Mouse (Mus musculus): ENCODE measurements around the gene Hsd17b12. TPM values are rescaled to one million over a fixed set of nuclear protein-coding genes. Genes with fewer than 3 reads are reported as not detected.
A peak's percentile ranks its signal among the peaks of the same experiment; 100 is the strongest.

The Hsd17b12 gene
- polyA plus RNA-seq, 1 experiment from 2014 or later, result 150 TPM

DNA sequence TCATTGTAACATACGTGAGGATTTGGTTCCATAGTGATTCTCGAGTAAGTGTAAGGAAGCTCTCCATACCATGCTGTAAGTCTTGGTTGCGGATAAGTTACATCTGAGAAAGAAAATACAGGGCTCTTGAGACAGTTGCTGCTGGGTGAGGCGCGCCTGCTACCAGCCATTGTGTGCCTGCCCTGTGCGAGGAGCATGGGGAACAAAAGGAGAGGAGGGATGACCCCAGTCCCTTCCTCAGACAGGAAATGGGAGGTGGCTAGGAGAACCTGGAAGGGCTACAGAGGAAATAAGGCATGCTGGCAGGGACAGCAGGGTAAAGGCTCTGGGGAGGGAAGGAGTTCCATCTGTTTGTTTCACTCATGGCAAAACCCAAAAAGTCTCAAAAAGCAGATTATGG lies 156.4 kb downstream of the Hsd17b12 start:
- H3K9me3 ChIP-seq (replicated peaks; ENCODE audit: control insufficient read depth, low read length, poor library complexity, severe bottlenecking), result no peaks in the 10 kb centered on the region
- no peak overlapping the region for H3K27ac ChIP-seq (ENCODE audit: low read length)
- H3K36me3 ChIP-seq (ENCODE audit: control insufficient read depth, insufficient read depth, low read length), result peaks cover 41% of the 10 kb centered on the region
- no peak for ATAC-seq
- no peak overlapping the region for H3K9ac ChIP-seq (ENCODE audit: low read depth, low read length)
- 89% methylated on average over 6 of the region's 6 CpGs for WGBS
- H3K4me1 ChIP-seq (ENCODE audit: control insufficient read depth, insufficient read depth, low read length), result no peaks in the 10 kb centered on the region
- no peaks in the 10 kb centered on the region for H3K27me3 ChIP-seq (ENCODE audit: control insufficient read depth, insufficient read depth, low read depth, low read length)
- H3K4me2 ChIP-seq (ENCODE audit: low read length), result no peak overlapping the region
- no peak overlapping the region for H3K4me3 ChIP-seq (ENCODE audit: low read depth, low read length)

- H3K36me3 ChIP-seq (ENCODE audit: control insufficient read depth, insufficient read depth, low read length), result peaks cover 42% of the 10 kb centered on the region
These were observed 161.5 kb downstream of the Hsd17b12 start, which contains the start of gene Gm27027 for GRCm38 (mm10) chr2:93996254-93996653. Gene Gm27027, minus strand, starts transcription at chr2:93996354.

GRCm38 (mm10) chr2:93992810-93993209 lies 165.0 kb downstream of the Hsd17b12 start:
- WGBS, result 40% methylated on average over 3 of the region's 3 CpGs
- Histone ChIP-seq H3K4me1 (ENCODE audit: control insufficient read depth, insufficient read depth, low read length) (peaks cover 19% of the 10 kb centered on the region), H3K4me3 (ENCODE audit: low read depth, low read length) (no peak overlapping the region), H3K4me2 (ENCODE audit: low read length) (peak overlapping the region; percentile 10; the same call in 1 of the 2 replicates), H3K36me3 (ENCODE audit: control insufficient read depth, insufficient read depth, low read length) (peaks cover 27% of the 10 kb centered on the region), H3K9ac (ENCODE audit: low read depth, low read length) (0 out of 2 replicates have a peak overlapping the region, but pooled peaks have one; percentile 4), H3K27me3 (ENCODE audit: control insufficient read depth, insufficient read depth, low read depth, low read length) (no peaks in the 10 kb centered on the region), H3K9me3 (replicated peaks; ENCODE audit: control insufficient read depth, low read length, poor library complexity, severe bottlenecking) (no peaks in the 10 kb centered on the region), H3K27ac (ENCODE audit: low read length) (peak overlapping the region; percentile 67)
- ATAC-seq, result peak; percentile 76; the same call in 1 of the 2 replicates

More at GRCm38 (mm10) chr2:93996254-93996653, 161.5 kb downstream of the Hsd17b12 start, which contains the start of gene Gm27027:
- 91% methylated on average over 6 of the region's 6 CpGs for WGBS
- H3K9me3 ChIP-seq (replicated peaks; ENCODE audit: control insufficient read depth, low read length, poor library complexity, severe bottlenecking), result no peaks in the 10 kb centered on the region
- peaks cover 19% of the 10 kb centered on the region for H3K4me1 ChIP-seq (ENCODE audit: control insufficient read depth, insufficient read depth, low read length)
- ATAC-seq, result no peak
- no peak within 1 kb of the TSS for H3K4me2 ChIP-seq (ENCODE audit: low read length)
- H3K27me3 ChIP-seq (ENCODE audit: control insufficient read depth, insufficient read depth, low read depth, low read length), result no peaks in the 10 kb centered on the region
- H3K27ac ChIP-seq (ENCODE audit: low read length), result no peak within 1 kb of the TSS
- H3K4me3 ChIP-seq (ENCODE audit: low read depth, low read length), result no peak within 1 kb of the TSS
- no peak within 1 kb of the TSS for H3K9ac ChIP-seq (ENCODE audit: low read depth, low read length)

DNA sequence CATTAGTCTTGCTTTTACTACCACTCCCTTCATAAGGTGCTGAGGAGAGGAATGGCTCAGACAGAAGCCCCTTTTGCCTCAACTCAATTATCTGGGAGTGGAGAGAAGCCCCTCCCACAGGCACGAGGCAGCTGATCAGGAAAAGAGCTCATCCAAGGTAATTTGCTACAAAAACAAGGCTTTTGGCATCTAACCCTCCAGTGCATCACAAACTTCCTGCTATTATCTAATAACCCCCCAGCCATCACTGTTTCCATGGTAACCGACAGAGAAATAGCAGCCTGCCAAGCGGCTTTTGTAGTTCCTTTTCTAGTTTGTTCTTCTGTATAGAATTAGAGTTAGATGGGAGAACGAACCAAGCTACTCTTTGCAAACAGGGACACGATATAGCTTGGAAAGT lies 165.5 kb downstream of the Hsd17b12 start:
- H3K36me3 ChIP-seq (ENCODE audit: control insufficient read depth, insufficient read depth, low read length), result peaks cover 26% of the 10 kb centered on the region
- H3K4me1 ChIP-seq (ENCODE audit: control insufficient read depth, insufficient read depth, low read length), result peaks cover 19% of the 10 kb centered on the region
- peak overlapping the region; percentile 67; the same call in 1 of the 2 replicates for H3K27ac ChIP-seq (ENCODE audit: low read length)
- peak overlapping the region; percentile 10; the same call in 1 of the 2 replicates for H3K4me2 ChIP-seq (ENCODE audit: low read length)
- no peak overlapping the region for H3K9ac ChIP-seq (ENCODE audit: low read depth, low read length)
- no peak overlapping the region for H3K4me3 ChIP-seq (ENCODE audit: low read depth, low read length)
- 26% methylated on average over 5 of the region's 5 CpGs for WGBS
- no peaks in the 10 kb centered on the region for H3K9me3 ChIP-seq (replicated peaks; ENCODE audit: control insufficient read depth, low read length, poor library complexity, severe bottlenecking)
- peak; percentile 54; the same call in 1 of the 2 replicates for ATAC-seq
- H3K27me3 ChIP-seq (ENCODE audit: control insufficient read depth, insufficient read depth, low read depth, low read length), result no peaks in the 10 kb centered on the region

GRCm38 (mm10) chr2:93991336-93991735 lies 166.4 kb downstream of the Hsd17b12 start:
- H3K9ac ChIP-seq (ENCODE audit: low read depth, low read length), result no peak overlapping the region
- H3K4me1 ChIP-seq (ENCODE audit: control insufficient read depth, insufficient read depth, low read length), result peaks cover 19% of the 10 kb centered on the region
- no peaks in the 10 kb centered on the region for H3K9me3 ChIP-seq (replicated peaks; ENCODE audit: control insufficient read depth, low read length, poor library complexity, severe bottlenecking)
- H3K4me3 ChIP-seq (ENCODE audit: low read depth, low read length), result no peak overlapping the region
- peak overlapping the region; percentile 39; the same call in 1 of the 2 replicates for H3K27ac ChIP-seq (ENCODE audit: low read length)
- H3K27me3 ChIP-seq (ENCODE audit: control insufficient read depth, insufficient read depth, low read depth, low read length), result no peaks in the 10 kb centered on the region
- WGBS, result 93% methylated on average over 3 of the region's 3 CpGs
- H3K4me2 ChIP-seq (ENCODE audit: low read length), result no peak overlapping the region
- no peak for ATAC-seq
- peaks cover 26% of the 10 kb centered on the region for H3K36me3 ChIP-seq (ENCODE audit: control insufficient read depth, insufficient read depth, low read length)

DNA sequence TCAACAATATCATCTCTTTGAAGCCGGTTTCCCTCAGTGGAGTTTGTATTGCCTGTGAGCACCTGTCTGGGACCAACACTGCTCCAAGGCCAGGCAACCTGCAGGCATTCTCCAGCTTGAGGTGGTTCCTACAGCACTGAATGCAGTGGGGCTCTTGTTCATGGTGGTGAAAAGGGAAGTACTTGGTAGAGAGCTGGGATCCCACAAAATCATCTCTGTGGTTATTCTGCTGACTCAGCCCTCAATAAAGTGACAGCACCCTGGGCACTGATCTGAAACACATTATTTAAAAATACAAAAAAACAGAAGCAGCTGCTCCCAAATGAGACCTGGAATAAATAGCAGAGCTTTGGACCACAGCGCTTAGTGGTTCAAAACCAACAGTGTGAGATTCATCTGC lies 169.3 kb downstream of the Hsd17b12 start:
- H3K27me3 ChIP-seq (ENCODE audit: control insufficient read depth, insufficient read depth, low read depth, low read length), result no peaks in the 10 kb centered on the region
- WGBS, result 94% methylated on average over 2 of the region's 2 CpGs
- peaks cover 19% of the 10 kb centered on the region for H3K4me1 ChIP-seq (ENCODE audit: control insufficient read depth, insufficient read depth, low read length)
- no peak overlapping the region for H3K9ac ChIP-seq (ENCODE audit: low read depth, low read length)
- H3K27ac ChIP-seq (ENCODE audit: low read length), result no peak overlapping the region
- H3K9me3 ChIP-seq (replicated peaks; ENCODE audit: control insufficient read depth, low read length, poor library complexity, severe bottlenecking), result no peaks in the 10 kb centered on the region
- H3K36me3 ChIP-seq (ENCODE audit: control insufficient read depth, insufficient read depth, low read length), result peaks cover 7% of the 10 kb centered on the region
- no peak for ATAC-seq
- H3K4me3 ChIP-seq (ENCODE audit: low read depth, low read length), result no peak overlapping the region
- H3K4me2 ChIP-seq (ENCODE audit: low read length), result no peak overlapping the region

Small RNA genes within 50 kb of the gene (microRNA-seq; reads per million reads assigned to microRNA genes)
- gene Gm23630, result not detected

Other genes with a start within 250 kb of the Hsd17b12 start
- gene Gm13889, start 200.8 kb downstream of the Hsd17b12 start, polyA plus RNA-seq (2015; fragmentation: Nextera tagmentation; extraction: Ambion mirVana), result 5.3 and 5.8 TPM in 2 replicates
- not detected in 2 replicates for gene Gm27027, start 161.6 kb downstream of the Hsd17b12 start, polyA plus RNA-seq (2015; fragmentation: Nextera tagmentation; extraction: Ambion mirVana)
- gene Alkbh3, start 147.2 kb downstream of the Hsd17b12 start, polyA plus RNA-seq (2015; fragmentation: Nextera tagmentation; extraction: Ambion mirVana), result 46.2 and 46.4 TPM in 2 replicates
- 26.1 and 27.0 TPM in 2 replicates for gene Ttc17, start 248.7 kb upstream of the Hsd17b12 start, polyA plus RNA-seq (2015; fragmentation: Nextera tagmentation; extraction: Ambion mirVana)

Data from midbrain, embryonic 16.5 days (tissue).